Mouse (Mus musculus) kidney, postnatal 14 days (tissue): ENCODE data around the gene Ahsg.

Experiments used
- DNase-seq: peaks from one replicate; pipeline ENCODE4 v3.0.0; 2022; ENCODE audit warnings: mixed read lengths

The Ahsg gene

DNA sequence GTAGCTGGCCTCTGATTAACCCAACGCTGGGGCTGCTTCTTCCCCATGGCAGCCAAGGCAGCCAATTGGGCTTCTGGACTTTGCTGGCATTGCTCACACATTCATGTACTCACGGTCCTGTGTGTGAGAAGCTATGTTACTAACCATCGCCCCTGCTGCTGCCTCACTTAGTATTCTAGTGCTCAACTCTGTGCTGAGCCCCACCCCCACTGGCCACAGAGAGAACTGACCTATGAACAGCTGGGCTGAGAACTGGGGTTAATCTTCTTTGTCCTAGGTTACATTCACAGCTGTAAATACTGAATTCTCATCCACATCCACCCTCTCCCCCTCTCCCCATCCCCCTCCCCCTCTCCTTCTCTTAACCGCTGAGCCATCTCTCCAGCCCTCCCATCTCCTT, 2.2 kb upstream of the Ahsg start:
- DNase-seq, result no peak

DNA sequence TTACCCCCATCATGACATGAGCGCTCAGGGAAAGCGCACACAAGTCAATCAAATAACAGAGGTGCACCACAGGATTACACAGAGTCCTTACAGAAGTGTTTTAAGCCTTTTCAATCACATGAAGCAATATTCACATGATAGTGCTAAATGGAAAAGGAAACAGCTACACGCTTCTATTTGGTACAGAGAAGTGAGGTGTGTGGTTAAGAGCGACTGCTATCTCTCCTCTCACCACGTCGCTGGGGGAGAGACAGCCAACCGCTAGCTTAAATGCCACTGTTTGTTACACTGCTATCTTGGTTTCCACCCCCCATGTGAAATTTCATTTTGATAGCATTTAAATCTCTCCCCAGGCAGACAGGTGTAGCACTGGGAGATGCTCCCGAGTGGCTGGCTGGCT, 1.4 kb upstream of the Ahsg start:
- no peak for DNase-seq

DNA sequence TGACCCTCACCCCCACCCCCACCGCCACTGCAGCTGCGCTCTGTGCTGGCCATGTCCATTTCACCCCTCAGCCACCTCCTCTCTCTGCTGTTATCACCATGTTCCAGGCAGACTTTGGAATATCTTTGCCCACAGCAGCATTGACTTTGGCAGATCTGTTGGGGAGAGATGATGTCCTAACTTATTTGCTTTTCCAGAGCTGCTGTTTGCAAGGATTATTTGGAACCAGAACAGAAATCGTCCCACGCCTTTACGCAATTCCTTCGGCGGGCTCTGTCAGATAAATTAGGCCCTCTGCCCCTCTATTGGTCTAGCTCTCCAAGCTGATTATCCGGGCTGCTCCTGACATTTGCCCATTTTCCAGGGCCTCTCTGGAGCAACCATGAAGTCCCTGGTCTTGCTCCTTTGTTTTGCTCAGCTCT, 667 bp downstream of the Ahsg start:
- DNase-seq, result no peak

DNA sequence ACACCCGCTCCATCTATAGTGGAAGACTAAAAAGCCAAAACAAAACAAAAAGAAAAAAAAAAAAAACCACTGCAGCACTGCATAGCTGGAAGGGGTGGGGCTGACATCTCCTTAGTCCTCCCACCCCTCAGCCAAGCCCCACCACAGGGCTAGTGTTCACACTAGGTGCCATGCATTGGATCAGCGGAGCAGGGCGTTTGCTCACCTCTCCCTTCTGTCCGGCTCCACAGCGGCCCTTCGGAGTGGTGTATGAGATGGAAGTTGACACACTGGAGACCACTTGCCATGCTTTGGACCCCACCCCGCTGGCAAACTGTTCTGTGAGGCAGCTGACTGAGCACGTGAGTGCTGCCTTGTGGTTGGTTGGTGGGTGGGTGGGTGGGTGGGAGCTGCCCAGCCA, 3.0 kb downstream of the Ahsg start:
- DNase-seq, result no peak

DNA sequence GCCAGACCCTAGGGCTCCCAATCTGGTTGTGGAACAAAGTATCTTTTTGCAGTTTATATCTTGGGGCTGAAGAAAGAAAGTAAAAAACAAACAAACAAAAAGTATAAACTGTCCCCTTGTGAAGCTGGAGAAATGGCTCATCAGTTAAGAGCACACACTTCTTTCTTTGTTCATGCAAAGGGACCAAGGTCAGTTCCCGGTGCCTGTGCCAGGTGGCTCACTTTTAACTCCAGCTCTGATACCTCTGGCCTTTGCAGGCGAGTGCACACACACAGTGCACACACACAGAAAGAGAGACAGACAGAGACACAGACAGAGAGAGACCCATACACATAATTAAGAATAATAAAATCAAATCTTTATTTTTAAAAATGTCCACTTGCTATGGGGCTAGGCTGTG, 5.5 kb downstream of the Ahsg start:
- DNase-seq, result no peak

DNA sequence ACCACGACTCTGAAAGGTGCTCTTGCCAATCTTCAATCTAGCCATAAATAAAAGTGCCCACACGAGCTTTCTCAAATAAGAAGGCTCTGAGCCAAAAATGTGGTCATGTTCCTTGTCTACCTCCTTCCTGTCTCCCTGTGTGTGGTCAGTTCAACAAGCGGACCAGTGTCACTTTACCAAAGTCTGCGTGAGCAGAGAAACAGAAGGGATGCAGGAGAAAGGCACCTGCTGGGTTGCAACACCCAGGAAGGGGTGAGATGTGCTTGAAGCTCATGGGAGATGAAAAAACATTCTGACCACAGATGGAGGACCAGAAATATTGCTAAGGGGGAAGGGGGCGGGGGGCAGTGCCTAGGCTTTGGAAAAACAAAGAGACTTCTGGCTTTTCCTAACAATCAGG, 8.3 kb downstream of the Ahsg start:
- DNase-seq, result no peak

DNA sequence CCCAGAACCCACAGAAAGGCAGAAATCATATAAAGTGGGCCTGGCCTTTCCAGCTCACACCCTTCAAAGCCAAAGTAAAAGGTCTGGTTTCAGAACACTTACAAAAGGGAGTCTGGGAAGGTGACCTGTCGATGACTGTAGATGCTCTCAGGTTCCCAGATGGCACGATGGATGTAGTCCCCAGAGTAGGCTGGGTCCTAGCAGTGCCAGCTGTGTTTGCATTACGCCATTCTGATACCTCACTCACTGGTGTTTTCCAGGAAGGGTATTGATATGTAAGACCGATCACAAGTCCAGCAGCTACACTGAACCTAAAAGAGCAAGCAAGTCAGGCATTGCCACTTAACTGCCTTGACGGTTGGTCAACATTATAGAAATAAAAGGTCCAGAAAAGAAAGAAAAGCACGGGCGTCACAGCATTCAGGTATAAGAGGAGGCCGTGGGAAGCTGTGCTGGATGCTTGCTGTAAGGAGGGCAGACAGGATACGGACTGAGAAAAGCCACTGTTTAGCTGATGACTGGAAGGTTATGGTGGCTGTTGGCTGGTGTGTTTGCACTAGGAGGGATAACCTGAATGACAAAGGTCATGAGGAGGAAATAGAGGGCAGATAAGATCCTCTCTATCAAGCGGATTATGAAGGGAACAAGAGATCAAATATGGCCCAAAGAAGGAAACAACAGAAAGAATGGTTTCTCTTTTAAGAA, 8.9 kb downstream of the Ahsg start:
- DNase-seq, result no peak

DNA sequence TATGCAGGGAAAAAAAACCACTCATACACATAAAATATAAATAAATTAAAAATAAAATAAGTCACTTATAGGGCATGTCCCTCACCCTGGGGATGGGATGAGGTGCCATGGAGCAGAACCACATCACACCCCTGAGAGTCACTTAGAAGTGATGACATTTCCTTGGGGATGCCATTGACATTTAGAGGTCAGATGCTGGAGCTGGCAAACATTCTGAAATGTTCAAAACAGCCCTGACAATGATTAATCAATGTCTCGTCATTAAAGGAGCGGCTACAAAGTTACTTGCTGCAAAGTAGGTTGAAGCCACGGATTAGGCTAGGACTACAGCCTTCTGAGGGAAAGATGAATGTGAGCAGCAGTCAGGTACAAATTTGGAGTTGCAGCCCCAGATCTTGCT, 10.2 kb downstream of the Ahsg start:
- no peak for DNase-seq

DNA sequence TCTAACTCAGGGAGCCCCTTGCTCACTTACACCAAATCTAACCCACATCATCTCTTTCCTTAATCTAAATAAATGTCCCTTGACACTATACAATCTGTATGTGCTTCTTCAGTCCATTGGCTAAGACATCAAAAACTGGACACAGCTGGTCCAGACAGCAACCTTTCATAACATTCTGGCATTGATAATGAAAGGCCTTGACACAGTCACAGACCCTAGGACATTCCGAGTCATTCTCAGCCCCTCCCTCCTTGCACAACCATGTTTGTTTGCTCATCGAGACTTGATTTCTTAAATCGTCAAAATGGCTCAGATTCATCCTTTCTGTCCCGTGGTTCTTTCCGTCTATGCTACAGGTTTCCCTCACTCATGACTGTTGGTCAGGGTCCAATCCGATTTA, 18.2 kb downstream of the Ahsg start:
- no peak for DNase-seq

DNA sequence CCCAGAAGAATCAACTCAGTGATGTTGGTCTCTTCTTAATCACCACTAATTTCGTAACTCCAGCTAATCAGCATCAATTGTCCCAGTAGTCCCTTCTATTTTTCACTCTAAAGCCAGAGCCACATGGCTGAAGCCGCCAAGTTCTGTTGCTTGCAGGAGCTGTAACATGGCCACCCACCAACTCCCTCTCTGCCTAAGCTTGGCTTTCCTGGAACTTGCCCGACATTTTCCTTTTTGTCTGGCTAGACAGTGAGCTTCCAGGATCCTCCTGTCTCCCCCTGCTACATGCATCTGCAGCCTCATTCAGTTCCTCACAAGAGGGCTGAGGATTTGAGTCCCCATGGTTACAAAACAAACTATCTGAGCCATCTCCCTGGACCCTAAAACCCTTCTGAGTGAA, 20.9 kb downstream of the Ahsg start:
- DNase-seq, result no peak

DNA sequence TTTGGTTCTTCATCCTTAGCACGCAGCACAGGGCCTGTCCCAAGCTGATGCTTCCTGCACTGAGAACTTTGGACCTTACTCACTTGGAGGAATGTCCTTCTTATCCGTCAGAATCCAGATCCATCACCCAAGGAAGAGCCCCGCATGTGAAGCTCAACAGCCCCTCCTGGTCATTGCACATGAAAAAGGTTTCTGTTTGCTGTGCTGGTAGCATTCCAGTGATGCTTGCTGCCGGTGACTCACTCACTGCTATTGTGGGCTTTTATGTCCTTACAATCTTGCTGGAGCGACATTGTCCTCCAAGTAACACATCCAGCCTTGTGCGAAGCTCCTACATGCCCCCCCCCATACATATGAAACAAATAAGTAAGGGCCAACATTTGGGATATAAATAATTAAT, 21.8 kb downstream of the Ahsg start:
- no peak for DNase-seq

DNA sequence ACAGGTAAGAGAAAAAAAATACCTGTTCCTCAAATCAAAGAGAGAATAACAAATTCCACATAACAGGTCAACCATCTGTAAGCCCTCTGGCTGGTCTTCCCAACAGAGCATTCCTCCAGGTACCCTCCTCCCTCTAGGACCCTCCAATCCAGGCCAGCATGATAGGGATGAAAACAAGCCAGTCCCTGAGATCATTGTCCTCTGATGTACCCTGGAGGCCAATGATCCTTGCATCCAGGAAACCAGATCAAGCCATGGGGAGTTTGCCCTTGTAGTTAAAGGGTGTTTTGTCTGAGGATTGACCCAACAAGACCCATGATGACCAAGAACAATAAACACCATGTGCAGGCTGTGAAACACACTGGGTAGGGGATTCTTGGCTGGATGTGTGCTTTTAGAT, 23.2 kb downstream of the Ahsg start:
- no peak for DNase-seq

DNA sequence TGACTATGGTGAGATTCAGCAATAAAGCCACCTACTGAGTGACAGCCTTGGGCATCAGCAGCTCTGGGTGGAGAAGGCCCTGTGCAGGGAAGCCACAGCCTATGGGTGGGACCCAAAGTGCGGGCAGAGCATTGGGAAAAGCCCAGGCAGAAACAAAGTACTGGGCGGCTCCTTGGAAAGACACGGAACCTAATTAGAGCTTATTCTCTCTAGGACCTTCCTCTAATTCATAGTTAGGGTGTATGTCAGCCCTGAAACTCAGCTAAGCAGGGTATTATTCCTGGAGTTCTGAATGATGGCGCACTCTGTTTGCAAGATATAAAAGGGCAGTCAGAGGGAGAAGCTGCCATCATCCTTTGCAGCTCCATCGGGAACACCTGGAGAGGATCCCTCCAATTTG, 27.0 kb downstream of the Ahsg start, which contains the start of gene Fetub:
Gene Fetub, plus strand, starts transcription at position 301 of the 400 bp plus-strand sequence.
- no peak for DNase-seq

DNA sequence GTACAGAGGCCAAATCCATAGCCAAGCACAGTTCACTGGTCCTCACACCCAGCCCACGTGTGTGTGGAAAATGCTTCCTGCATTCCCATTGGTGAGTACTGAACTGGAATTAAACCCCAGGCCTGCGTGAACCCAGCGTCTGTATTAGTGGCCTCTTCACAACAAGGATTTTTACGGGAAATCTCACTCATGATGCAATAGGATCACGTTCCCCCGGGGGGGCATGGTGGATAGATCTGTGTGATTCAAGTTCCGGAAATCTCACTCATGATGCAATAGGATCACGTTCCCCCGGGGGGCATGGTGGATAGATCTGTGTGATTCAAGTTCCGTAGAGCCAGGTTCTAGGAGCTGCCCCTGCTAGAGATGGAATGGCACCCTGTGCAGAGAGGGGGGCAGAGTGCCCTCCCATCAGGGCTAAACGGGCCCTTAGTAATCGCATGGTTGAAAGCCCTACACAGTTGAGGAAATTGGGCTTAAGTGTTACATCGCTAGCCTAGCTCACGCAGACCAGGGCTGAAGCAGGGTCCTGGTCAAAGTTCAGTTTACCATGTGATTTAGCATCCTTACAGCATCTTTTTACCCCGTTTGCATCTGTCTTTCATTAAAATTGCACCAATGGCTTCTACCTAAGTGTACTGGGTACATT, 27.7 kb downstream of the Ahsg start:
- DNase-seq, result no peak

DNA sequence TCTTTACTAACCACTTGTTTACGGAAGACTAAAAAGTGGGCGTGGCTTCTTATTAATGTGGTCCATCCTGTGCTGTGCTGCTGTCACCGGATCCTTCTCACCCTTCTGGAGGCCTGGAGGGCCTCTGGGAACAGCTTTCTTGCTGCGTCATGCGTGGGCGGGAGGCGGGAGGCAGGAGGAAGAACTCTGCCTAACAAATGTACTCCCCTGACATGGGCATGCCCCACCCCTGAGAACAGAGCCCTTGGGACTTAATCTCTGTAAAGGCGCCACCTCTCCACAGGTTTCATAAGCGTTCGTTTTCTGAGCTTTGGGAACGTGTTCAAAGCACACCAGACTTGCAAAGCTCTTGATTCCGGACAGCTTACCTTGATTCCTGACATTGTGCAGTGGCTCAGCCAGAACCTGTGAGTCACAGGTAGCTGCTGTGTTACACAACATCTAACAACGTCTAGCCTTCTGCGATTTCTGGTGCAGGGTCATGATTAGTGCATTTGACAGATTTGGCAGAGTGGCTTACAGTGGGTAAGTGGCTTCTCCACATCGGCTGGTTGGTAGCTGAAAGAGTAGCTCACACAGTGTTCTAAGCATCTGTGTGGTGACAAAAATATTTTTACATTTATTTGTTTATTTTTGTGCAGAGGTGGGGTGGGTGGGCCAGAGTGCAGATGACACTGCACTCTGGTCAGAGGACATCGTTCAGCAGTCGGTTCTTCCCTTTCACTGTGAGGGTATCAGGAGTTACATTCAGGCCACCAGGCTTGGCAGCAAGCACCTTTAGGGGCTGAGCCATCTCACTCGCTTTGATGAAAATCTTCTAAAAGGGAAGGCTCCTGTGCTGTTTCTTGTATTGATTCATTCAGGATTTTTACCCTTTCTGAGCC, 29.1 kb downstream of the Ahsg start:
- peak; percentile 14 for DNase-seq

DNA sequence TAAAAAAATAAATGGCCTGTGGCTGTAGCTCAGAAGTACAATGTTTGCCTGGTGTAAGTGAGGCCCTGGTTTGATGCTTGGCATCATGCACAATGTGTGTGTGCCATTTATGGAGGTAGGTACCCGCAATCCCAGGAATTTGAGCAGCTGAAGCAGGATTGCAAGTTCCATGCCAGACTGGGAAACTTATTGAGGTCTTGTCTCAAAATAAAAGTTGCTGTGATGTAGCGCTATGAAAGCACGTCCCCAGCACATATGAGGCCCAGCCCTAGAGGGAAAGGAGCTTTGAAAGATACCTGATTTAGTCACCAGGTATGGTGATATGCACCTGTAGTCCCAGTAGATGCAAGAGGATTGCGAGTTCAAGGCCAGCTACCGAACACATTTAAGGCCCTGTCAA, 30.7 kb downstream of the Ahsg start:
- DNase-seq, result no peak

DNA sequence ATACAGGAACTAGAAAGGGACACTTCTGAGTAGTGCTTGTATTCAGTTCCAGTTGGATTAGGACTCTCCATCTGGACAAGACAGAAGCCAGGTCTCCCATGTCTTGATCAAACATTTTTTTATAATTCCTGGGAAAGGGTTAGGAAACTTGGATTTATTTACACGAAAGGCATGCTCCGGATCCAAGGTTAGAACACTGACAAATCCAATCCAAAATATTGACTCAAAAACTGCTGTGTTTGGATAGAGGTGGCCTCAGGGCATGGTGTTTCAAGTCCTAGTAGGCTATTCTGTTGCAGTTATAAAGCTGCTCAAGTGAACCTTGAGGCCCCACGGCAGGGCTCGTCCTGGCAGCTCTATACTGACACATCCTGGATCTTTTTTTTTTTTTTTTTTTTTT, 31.4 kb downstream of the Ahsg start:
- no peak for DNase-seq

DNA sequence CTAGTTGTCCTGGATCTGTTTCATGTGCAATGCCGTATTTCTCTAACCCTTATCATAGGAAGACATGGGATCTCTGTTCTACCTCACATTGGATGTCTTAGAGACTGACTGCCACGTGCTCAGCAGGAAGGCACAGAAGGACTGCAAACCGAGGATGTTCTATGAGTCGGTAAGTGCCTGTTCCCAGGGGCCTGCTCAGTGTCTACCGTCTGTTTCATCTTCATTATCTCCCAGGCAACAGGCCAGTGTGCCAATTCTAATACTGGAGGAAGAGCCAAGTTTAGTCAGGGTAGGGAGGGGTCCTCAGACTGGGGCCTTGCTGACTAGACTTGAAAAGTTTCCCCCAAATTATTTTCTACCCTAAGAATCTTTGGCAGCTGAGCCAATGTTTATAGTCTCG, 38.5 kb downstream of the Ahsg start:
- DNase-seq, result no peak

DNA sequence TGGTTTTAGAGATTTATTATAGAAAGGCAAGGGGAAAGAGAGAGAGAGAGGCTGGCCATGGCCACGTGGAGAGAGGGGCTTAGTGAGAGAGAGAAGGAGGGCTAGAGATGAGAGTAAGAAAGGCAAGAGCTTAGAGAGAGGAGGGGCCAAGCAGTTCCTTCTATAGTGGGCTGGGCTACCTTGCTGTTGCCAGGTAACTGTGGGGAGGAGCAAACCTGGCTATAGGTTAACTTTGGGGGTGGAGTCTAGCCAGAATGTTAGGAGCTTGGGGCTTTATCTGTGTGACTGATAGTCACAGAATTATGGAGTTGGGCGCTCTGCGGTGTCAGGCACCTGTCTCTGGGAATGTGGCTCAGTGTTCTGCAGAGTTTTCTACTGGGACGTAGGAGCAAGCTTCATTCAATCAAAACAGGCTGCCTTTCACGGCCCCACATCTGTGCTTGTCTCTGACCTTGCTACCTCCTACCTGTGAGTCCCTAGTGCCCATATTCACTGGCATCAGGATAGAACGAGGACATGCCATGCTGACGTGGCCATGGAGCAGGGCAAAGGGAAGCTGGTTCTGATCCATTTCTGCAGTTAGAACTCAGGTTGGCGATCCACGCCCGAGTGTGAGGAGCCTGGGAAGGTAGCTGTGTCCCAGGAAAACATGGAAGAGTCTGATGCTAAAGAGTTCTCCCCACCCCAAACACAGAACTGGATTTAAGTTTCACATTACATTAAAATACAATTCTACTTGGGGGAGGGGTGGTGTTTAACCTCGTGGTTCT, 40.5 kb downstream of the Ahsg start:
- DNase-seq, result no peak

DNA sequence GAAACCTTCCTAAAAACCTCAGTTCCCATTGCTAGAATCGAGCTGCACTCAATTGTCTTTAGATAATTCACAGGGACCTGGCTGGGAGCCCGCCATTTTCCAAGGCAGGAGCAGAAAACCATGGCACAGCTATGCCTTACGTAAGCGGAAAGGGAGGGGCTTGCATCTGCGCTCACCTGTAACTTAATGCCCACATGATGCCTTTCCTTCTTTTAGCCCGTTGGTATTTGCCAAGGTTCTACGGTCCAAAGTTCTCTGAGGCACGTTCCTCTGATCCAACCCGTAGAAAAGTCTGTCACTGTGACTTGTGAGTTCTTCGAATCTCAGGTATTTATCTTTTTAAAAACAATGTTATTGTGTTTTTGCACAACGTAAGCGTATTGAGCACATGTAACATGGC, 46.6 kb downstream of the Ahsg start:
- DNase-seq, result no peak

DNA sequence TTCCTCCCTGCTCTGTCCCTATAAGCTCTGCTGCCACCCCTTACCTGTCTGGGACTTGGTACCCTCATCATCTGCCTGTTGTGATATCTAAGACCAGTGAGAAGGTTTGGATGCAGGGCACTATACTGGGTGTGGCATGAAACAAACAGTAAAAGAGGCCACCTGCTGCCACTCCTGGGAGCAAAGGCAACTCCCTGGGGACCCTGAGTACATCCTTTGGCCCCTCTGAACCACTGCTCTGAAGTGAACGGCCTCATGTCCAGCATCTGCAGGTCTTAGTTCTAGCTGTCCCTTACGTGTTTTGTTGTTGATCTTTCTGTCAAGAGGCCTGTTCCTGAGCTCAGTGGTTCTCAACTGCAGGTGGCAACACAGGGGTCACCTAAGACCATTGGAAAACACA, 47.5 kb downstream of the Ahsg start:
- no peak for DNase-seq

DNA sequence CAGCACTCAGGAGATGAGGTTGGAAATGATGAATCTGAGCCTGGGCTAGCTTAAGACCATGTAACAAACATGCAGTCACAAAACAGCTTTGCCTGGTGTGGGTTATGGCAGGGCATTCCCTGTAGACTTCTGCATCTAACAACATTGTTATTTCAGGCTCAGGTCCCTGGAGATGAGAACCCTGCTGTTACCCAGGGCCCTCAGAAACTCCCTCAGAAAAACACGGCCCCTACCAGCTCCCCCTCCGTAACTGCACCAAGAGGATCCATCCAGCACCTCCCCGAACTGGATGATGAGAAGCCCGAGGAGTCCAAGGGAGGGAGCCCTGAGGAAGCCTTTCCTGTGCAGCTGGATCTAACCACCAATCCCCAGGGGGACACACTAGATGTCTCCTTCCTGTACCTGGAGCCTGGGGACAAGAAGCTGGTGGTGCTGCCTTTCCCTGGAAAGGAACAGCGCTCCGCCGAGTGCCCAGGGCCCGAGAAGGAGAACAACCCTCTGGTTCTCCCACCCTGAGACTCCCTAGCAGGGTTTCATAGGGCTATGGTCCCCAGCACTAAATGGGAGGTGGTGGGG, 48.1 kb downstream of the Ahsg start:
- no peak for DNase-seq
